Mouse (Mus musculus) kidney, adult 2 months (tissue): ENCODE results near the gene Utp6.

Experiments used
- CTCF ChIP-seq: fragments of 200-500 bp; conservative IDR thresholded peaks from 2 replicates; pipeline ENCODE4 v1.5.1; 2011; ENCODE audit warnings: low read depth, mild to moderate bottlenecking, control low read depth, low read length, moderate library complexity, mixed read lengths; ENCODE audit not compliant: insufficient read depth, insufficient read length
- POLR2A ChIP-seq: fragments of 200-500 bp; IDR thresholded peaks from one replicate; pipeline ENCODE4 v1.6.1; 2011; ENCODE audit warnings: low read depth, low read length, control low read depth

DNA sequence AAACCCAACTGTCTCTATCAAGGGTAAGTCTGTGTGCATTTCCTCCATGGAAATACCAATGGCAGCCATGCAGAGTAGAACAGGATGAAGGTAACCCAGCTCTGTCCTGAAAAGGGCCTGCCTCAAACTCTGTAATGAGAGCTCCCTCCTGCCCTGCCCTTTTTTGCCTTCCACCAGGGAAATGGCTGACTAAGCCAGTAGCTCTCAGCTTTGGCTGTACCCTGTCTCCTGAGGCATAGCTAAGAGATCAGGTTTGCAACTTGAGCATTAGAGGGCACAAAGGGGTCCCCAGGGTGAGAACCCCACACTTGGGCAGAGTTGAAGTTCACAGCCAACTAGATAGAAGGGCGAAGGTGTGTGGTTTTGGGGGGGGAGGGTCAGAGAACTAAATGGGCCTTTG, 75.2 kb downstream of the Utp6 start:
- no peak for TF ChIP-seq CTCF
- TF ChIP-seq POLR2A, result no peak
